Mouse (Mus musculus): ENCODE measurements around the gene Vmn1r188. TPM values are rescaled to one million over a fixed set of nuclear protein-coding genes. Genes with fewer than 3 reads are reported as not detected.
"Not testable (repeated sequence)": the region's sequence is repeated elsewhere in the genome, so short reads cannot be mapped to it uniquely, and the experiment has no call there.

Vmn1r188 gene
- polyA plus RNA-seq, 1 experiment from 2014 or later, result not detected

DNA sequence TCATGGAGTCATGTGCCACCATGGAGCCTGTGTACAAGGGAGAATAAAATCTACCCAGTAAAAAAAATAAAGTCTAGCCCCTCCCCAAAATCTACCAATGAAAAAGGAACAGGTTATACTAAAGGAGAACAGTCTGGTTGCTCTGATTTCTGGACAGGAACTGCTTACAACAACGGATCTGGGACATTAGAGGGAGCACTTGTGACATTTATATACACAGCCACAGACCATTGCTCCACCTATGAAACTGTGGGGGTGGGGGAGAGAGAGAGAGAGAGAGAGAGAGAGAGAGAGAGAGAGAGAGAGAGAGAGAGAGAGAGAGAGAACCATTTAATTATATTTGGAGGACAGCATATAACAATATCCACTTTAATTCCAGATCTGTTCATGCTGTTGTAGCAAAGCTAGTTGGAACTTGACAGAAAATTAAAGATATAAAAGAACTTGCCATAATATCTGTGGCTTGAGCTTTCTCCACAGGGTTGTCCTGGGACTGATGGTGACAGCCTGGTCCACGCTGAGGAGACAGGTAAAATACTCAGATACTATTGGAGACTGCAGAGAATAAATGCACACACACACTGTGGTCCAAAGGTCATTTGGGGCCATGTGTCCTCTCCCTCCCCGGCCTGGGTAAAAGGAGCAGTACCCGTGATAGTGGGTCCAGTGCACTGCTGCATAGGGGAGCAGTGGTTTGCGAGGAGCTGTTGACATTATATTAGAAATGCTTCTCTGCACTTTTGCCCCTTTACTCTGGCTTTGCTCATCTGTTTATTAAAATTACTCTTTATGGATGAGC, 52.5 kb downstream of the Vmn1r188 start:
- H3K27me3 ChIP-seq (ENCODE audit: control insufficient read depth, insufficient read depth, low read length); H3K4me1 ChIP-seq (ENCODE audit: control insufficient read depth, insufficient read depth, low read length); H3K9ac ChIP-seq (ENCODE audit: low read length); H3K36me3 ChIP-seq (ENCODE audit: control insufficient read depth, insufficient read depth, low read length); H3K9me3 ChIP-seq (ENCODE audit: control insufficient read depth, low read length); H3K4me3 ChIP-seq (ENCODE audit: low read depth, low read length); ATAC-seq (ENCODE audit: insufficient read depth, low FRiP score, low TSS enrichment); H3K27ac ChIP-seq (ENCODE audit: low read depth, low read length); H3K4me2 ChIP-seq (ENCODE audit: low read depth); DNase-seq (ENCODE audit: low spot score): not testable (repeated sequence)
- WGBS, result 81% methylated on average over 4 of the region's 5 CpGs

Small RNAs within 50 kb of the gene (microRNA-seq; reads per million reads assigned to microRNA genes)
- not detected for gene Gm26300
- not detected for gene Gm44390
- gene Gm44486, result not detected

Other genes starting within 250 kb of the Vmn1r188 start
- gene Zfp184, start 139.3 kb upstream of the Vmn1r188 start, polyA plus RNA-seq (2014; fragmentation: Nextera tagmentation; extraction: Ambion mirVana), result 22.1 and 25.9 TPM in 2 replicates
- 0.16 and 0.19 TPM in 2 replicates for gene Pom121l2, start 103.2 kb upstream of the Vmn1r188 start, polyA plus RNA-seq (2014; fragmentation: Nextera tagmentation; extraction: Ambion mirVana)
- gene Prss16, start 74.7 kb upstream of the Vmn1r188 start, polyA plus RNA-seq (2014; fragmentation: Nextera tagmentation; extraction: Ambion mirVana), result 0.21 and 0.27 TPM in 2 replicates
- 6.6 and 16.2 TPM in 2 replicates for gene Hist1h2ah, start 48.9 kb upstream of the Vmn1r188 start, polyA plus RNA-seq (2014; fragmentation: Nextera tagmentation; extraction: Ambion mirVana)
- 6.2 and 10.8 TPM in 2 replicates for gene Hist1h2bk, start 48.6 kb upstream of the Vmn1r188 start, polyA plus RNA-seq (2014; fragmentation: Nextera tagmentation; extraction: Ambion mirVana)
- 25.5 and 29.2 TPM in 2 replicates for gene Hist1h4i, start 43.1 kb upstream of the Vmn1r188 start, polyA plus RNA-seq (2014; fragmentation: Nextera tagmentation; extraction: Ambion mirVana)
- 51.6 and 61.4 TPM in 2 replicates for gene Hist1h2ag, start 41.5 kb upstream of the Vmn1r188 start, polyA plus RNA-seq (2014; fragmentation: Nextera tagmentation; extraction: Ambion mirVana)
- gene Hist1h2bj, start 41.2 kb upstream of the Vmn1r188 start, polyA plus RNA-seq (2014; fragmentation: Nextera tagmentation; extraction: Ambion mirVana), result 12.4 and 13.1 TPM in 2 replicates
- gene Vmn1r189, start 21.4 kb downstream of the Vmn1r188 start, polyA plus RNA-seq (2014; fragmentation: Nextera tagmentation; extraction: Ambion mirVana), result not detected in 2 replicates
- gene Vmn1r191, start 99.5 kb downstream of the Vmn1r188 start, polyA plus RNA-seq (2014; fragmentation: Nextera tagmentation; extraction: Ambion mirVana), result not detected in 2 replicates
- gene Vmn1r192, start 106.7 kb downstream of the Vmn1r188 start, polyA plus RNA-seq (2014; fragmentation: Nextera tagmentation; extraction: Ambion mirVana), result not detected in 2 replicates
- not detected in 2 replicates for gene Vmn1r193, start 138.7 kb downstream of the Vmn1r188 start, polyA plus RNA-seq (2014; fragmentation: Nextera tagmentation; extraction: Ambion mirVana)
- not detected in 2 replicates for gene Vmn1r194, start 159.8 kb downstream of the Vmn1r188 start, polyA plus RNA-seq (2014; fragmentation: Nextera tagmentation; extraction: Ambion mirVana)
- not detected in 2 replicates for gene Vmn1r195, start 186.1 kb downstream of the Vmn1r188 start, polyA plus RNA-seq (2014; fragmentation: Nextera tagmentation; extraction: Ambion mirVana)
- not detected in 2 replicates for gene Vmn1r196, start 205.5 kb downstream of the Vmn1r188 start, polyA plus RNA-seq (2014; fragmentation: Nextera tagmentation; extraction: Ambion mirVana)
- not detected in 2 replicates for gene Vmn1r197, start 240.1 kb downstream of the Vmn1r188 start, polyA plus RNA-seq (2014; fragmentation: Nextera tagmentation; extraction: Ambion mirVana)